Mouse (Mus musculus) lung, embryonic 14.5 days (tissue): Measurements from ENCODE around the gene Taok3. TPM values are rescaled to one million over a fixed set of nuclear protein-coding genes. Genes with fewer than 3 reads are reported as not detected.

Source experiments
- ATAC-seq: fragments of 200-750 bp; cut with Nextera tagmentation; 2 replicates; pipeline ENCODE4 v1.8.0; 2017; ENCODE audit warnings: mild to moderate bottlenecking, moderate TSS enrichment, moderate library complexity; ENCODE audit not compliant: insufficient read depth
- DNase-seq: peaks from one replicate; pipeline ENCODE4 v3.0.0-alpha.2; 2015
- H3K27ac ChIP-seq: fragments of 300-500 bp; sonication (generic); 2 replicates; pipeline ENCODE4 v1.5.1; 2014; ENCODE audit warnings: low read depth, mild to moderate bottlenecking, moderate library complexity
- H3K27me3 ChIP-seq: fragments of 300-500 bp; sonication (generic); 2 replicates; pipeline ENCODE4 v1.6.1; 2014; ENCODE audit warnings: low read length, control low read depth; ENCODE audit not compliant: insufficient read depth
- H3K36me3 ChIP-seq: fragments of 300-500 bp; sonication (generic); 2 replicates; pipeline ENCODE4 v1.6.1; 2014; ENCODE audit warnings: control low read depth; ENCODE audit not compliant: insufficient read depth
- H3K4me1 ChIP-seq: fragments of 300-500 bp; sonication (generic); 2 replicates; pipeline ENCODE4 v1.6.1; 2014; ENCODE audit warnings: antibody characterized with exemption, control low read depth; ENCODE audit not compliant: insufficient read depth
- H3K4me2 ChIP-seq: fragments of 300-500 bp; sonication (generic); 2 replicates; pipeline ENCODE4 v1.6.1; 2014; ENCODE audit warnings: mild to moderate bottlenecking
- H3K4me3 ChIP-seq: fragments of 300-500 bp; sonication (generic); 2 replicates; pipeline ENCODE4 v1.5.1; 2014; ENCODE audit warnings: low read depth, low read length
- H3K9ac ChIP-seq: fragments of 300-500 bp; sonication (generic); 2 replicates; pipeline ENCODE4 v1.6.1; 2014
- H3K9me3 ChIP-seq: fragments of 300-500 bp; sonication (generic); 2 replicates; pipeline ENCODE4 v1.6.1; 2016; ENCODE audit warnings: low read depth, low read length, control low read depth
- CTCF ChIP-seq: IDR thresholded peaks from 2 replicates; pipeline ENCODE4 v1.5.1; 2016; ENCODE audit warnings: antibody characterized with exemption, low read depth
- WGBS: fragments of 180-500 bp; shearing (Covaris S2); extraction: QIAGEN DNeasy Blood & Tissue Kit; methylation state at CpG from one replicate; pipeline ENCODE4 v1.1.7; 2014; 5-methylcytosine and 5-hydroxymethylcytosine counted together
- polyA plus RNA-seq: library from polyadenylated mRNA; unstranded; fragments of >200 nt; fragmentation: Nextera tagmentation; extraction: Ambion mirVana; gene quantifications from 2 replicates; pipeline ENCODE4 v1.2.1, GENCODE M21; 2014

Taok3 gene
- polyA plus RNA-seq, 1 experiment from 2014 or later, result 18.8 TPM

- no peak overlapping the region for H3K27ac ChIP-seq
- H3K4me1 ChIP-seq, result no peaks in the 10 kb centered on the region
- H3K36me3 ChIP-seq, result no peaks in the 10 kb centered on the region
- TF ChIP-seq CTCF, result no peak
- no peak overlapping the region for H3K9ac ChIP-seq
- no peak for ATAC-seq
- WGBS, result 95% methylated on average over 2 of the region's 2 CpGs
- H3K4me2 ChIP-seq, result no peak overlapping the region
- no peak overlapping the region for H3K4me3 ChIP-seq
- no peak for DNase-seq
- H3K27me3 ChIP-seq, result no peaks in the 10 kb centered on the region
- H3K9me3 ChIP-seq, result no peaks in the 10 kb centered on the region
Observed at GRCm38 (mm10) chr5:117164923-117165322, 45.0 kb downstream of the Taok3 start.

DNA sequence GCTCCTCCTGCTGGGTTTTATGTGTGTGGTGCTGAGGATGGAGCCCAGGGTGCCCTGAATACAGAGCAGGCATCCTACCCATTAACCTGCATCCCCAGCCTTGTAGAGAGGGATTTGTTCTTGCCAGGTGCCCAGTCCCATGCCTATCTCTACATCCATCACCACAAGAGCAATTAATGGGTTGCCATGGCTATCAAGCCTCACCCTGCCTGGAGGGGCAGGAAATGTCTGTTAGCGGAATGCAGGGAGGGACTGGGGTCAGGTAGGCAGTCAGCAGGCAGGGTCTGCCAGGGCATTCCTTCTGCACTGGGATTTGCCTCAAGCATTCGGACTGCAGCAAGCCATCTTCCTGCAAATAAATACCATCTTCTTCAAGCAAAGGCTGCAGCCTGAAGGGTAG, 46.0 kb downstream of the Taok3 start:
- Histone ChIP-seq H3K4me3 (no peak overlapping the region), H3K4me2 (no peak overlapping the region), H3K9me3 (no peaks in the 10 kb centered on the region), H3K4me1 (no peaks in the 10 kb centered on the region), H3K27ac (no peak overlapping the region), H3K9ac (no peak overlapping the region), H3K36me3 (no peaks in the 10 kb centered on the region), H3K27me3 (no peaks in the 10 kb centered on the region)
- no peak for TF ChIP-seq CTCF
- no peak for DNase-seq
- ATAC-seq, result no peak
- 29% methylated on average over 2 of the region's 2 CpGs for WGBS

DNA sequence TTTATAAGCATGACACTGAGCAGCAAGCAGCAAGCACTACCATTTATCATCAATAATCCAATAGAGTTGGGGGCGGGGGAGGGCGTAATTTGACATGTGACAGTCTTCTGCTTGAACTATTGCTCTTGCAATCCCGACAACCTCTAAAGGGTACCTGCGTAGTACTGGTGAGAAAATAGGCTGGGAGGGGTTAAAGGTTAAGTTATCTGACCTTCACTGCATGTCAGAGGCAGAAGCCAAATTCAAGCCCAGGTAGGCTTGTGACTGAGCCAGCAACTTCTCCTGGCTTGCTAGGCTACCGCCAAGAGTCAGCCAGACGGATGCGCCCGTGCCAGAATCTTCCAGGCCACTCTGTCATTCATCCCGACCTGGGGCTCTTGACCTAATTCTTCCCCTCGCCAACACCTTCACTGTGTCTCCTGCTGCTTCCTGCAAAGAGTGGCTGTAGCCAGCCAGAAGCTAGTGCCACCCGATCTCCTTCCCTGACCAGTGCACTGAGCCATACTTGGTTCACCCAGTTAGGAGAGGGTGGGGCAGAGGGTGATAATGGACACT, 47.0 kb downstream of the Taok3 start:
- no peaks in the 10 kb centered on the region for H3K27me3 ChIP-seq
- WGBS, result 72% methylated on average over 11 of the region's 11 CpGs
- no peaks in the 10 kb centered on the region for H3K36me3 ChIP-seq
- no peak overlapping the region for H3K27ac ChIP-seq
- ATAC-seq, result no peak
- no peak for DNase-seq
- H3K9me3 ChIP-seq, result no peaks in the 10 kb centered on the region
- H3K9ac ChIP-seq, result no peak overlapping the region
- no peak overlapping the region for H3K4me2 ChIP-seq
- no peaks in the 10 kb centered on the region for H3K4me1 ChIP-seq
- H3K4me3 ChIP-seq, result no peak overlapping the region
- no peak for TF ChIP-seq CTCF

DNA sequence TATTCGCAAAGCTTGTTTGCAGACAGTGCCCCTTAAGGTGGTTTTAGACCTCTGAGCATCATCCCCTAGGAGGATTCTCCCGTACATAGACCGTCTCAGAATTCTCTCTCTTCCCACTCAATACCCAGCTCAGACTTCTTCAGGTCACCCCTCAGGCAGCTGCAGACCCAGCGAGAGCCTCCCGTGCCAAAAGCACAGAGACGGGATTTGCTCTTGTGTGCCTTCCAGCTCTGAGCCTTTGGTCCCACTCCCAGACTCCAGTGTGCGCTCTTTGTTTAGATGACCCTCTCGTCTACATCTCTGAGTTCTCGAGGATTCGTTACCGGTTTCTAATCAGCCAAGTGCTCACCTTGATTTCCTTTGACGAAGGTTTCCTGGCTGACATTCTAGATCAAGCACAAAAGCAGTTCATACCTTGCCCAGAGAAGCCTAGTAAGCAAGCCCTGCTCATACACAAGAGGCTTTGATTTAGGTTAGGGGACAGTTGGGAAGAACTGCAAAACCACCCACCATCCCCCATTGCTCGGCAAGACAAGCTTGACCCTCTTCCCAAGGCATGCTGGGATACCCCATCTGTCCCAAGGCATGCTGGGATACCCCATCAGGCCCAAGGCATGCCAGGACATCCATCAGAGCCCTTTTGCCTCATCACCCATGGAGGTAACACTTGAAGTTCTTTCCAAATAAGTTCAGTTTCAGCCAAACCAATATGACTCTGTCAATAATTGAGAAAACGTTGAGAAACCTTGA, 48.6 kb downstream of the Taok3 start:
- WGBS, result 82% methylated on average over 14 of the region's 14 CpGs
- ATAC-seq, result no peak

GRCm38 (mm10) chr5:117174057-117174456, 54.1 kb downstream of the Taok3 start:
- Histone ChIP-seq H3K4me1 (no peaks in the 10 kb centered on the region), H3K9me3 (no peaks in the 10 kb centered on the region), H3K36me3 (no peaks in the 10 kb centered on the region), H3K27me3 (no peaks in the 10 kb centered on the region), H3K9ac (no peak overlapping the region), H3K4me2 (no peak overlapping the region), H3K27ac (no peak overlapping the region), H3K4me3 (no peak overlapping the region)
- TF ChIP-seq CTCF, result no peak
- DNase-seq, result no peak
- 82% methylated on average over 7 of the region's 7 CpGs for WGBS
- ATAC-seq, result no peak

More for the DNA sequence above, 48.6 kb downstream of the Taok3 start:
- Histone ChIP-seq H3K4me1 (no peaks in the 10 kb centered on the region), H3K36me3 (no peaks in the 10 kb centered on the region), H3K9ac (no peak overlapping the region), H3K9me3 (no peaks in the 10 kb centered on the region), H3K4me3 (no peak overlapping the region), H3K27me3 (no peaks in the 10 kb centered on the region), H3K4me2 (no peak overlapping the region), H3K27ac (no peak overlapping the region)
- DNase-seq, result no peak
- TF ChIP-seq CTCF, result no peak

DNA sequence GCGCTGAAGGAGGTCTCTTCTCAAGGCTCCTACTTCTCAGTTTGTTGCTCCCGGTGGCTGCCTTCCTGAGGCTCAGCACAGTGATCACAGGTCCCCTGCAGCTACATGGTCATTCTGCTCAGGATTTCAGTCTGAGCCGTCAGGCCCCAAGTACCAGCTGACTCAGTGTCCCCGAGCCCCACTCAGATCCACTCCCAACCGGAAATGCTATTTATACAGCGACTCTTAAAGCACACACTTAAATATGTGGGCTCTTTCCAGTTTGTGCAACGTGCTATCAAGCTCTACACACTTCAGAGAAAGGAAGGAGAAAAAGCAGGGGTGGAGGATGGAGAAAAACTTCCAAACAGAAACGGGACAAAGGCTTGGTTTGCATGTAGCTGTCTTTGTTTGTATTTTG, 56.0 kb downstream of the Taok3 start:
- H3K9ac ChIP-seq, result no peak overlapping the region
- no peak overlapping the region for H3K4me2 ChIP-seq
- no peaks in the 10 kb centered on the region for H3K36me3 ChIP-seq
- ATAC-seq (no peak), DNase-seq (no peak)
- no peaks in the 10 kb centered on the region for H3K4me1 ChIP-seq
- no peak overlapping the region for H3K27ac ChIP-seq
- no peak overlapping the region for H3K4me3 ChIP-seq
- no peak for TF ChIP-seq CTCF
- WGBS, result 61% methylated on average over 8 of the region's 8 CpGs
- no peaks in the 10 kb centered on the region for H3K27me3 ChIP-seq
- H3K9me3 ChIP-seq, result no peaks in the 10 kb centered on the region

DNA sequence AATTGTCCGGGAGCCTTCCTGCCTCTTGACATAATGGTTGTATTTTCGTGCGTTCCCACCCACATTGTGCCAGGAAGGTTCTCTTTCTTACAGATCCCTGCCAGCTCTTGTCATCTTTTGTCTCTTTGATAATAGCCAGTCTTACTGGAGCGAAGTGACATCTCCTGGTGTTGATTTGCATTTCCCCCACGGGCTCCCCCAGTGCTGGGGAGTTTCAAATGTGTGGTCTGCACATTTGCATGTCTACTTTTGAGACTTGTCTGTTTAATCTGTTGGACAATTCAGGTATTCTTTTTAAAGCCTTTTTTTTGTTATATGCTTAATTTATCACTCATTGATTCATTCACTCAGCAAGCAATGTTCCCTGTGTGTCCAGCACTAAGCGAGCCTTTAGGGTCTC, 58.1 kb downstream of the Taok3 start:
- Histone ChIP-seq H3K4me3 (no peak overlapping the region), H3K9ac (no peak overlapping the region), H3K27ac (no peak overlapping the region), H3K27me3 (no peaks in the 10 kb centered on the region), H3K36me3 (no peaks in the 10 kb centered on the region), H3K4me2 (no peak overlapping the region), H3K4me1 (no peaks in the 10 kb centered on the region), H3K9me3 (no peaks in the 10 kb centered on the region)
- no peak for ATAC-seq
- TF ChIP-seq CTCF, result no peak
- DNase-seq, result no peak
- 62% methylated on average over 6 of the region's 6 CpGs for WGBS
